Mouse (Mus musculus): ENCODE data around the gene Zfp954. TPM values are rescaled to one million over a fixed set of nuclear protein-coding genes. Genes with fewer than 3 reads are reported as not detected.
A peak's percentile ranks its signal among the peaks of the same experiment; 100 is the strongest.
"Not testable (repeated sequence)": the region's sequence is repeated elsewhere in the genome, so short reads cannot be mapped to it uniquely, and the experiment has no call there.

Zfp954 gene
- 7.3 and 8.5 TPM in 2 replicates for polyA plus RNA-seq (2012; rRNA removed)

GRCm38 (mm10) chr7:7120921-7121601 is at the start of gene Zfp954:
TSS of gene Zfp954 (minus strand) at chr7:7121488.
- DNase-seq (ENCODE audit: low read depth): peak; percentile 73

GRCm38 (mm10) chr7:7145991-7146608 is 24.8 kb upstream of the Zfp954 start:
- DNase-seq (ENCODE audit: low read depth): no peak

- no peak for DNase-seq (ENCODE audit: low read depth)
Measured at GRCm38 (mm10) chr7:7144215-7144614, 22.9 kb upstream of the Zfp954 start.

- DNase-seq (ENCODE audit: low read depth): peak; percentile 9
Measured at GRCm38 (mm10) chr7:7136379-7136866, 15.1 kb upstream of the Zfp954 start, which contains the start of gene Zfp773. TSS of gene Zfp773 (minus strand) at chr7:7136755.

GRCm38 (mm10) chr7:7132751-7133150 is 11.5 kb upstream of the Zfp954 start:
- DNase-seq (ENCODE audit: low read depth): no peak

GRCm38 (mm10) chr7:7130491-7131124 is 9.3 kb upstream of the Zfp954 start:
- DNase-seq (ENCODE audit: low read depth): not testable (repeated sequence)

- no peak for DNase-seq (ENCODE audit: low read depth)
Measured at GRCm38 (mm10) chr7:7121602-7121980, 303 bp upstream of the Zfp954 start.

- no peak for DNase-seq (ENCODE audit: low read depth)
Measured at GRCm38 (mm10) chr7:7118441-7118840, 2.8 kb downstream of the Zfp954 start.

- DNase-seq (ENCODE audit: low read depth): no peak
Measured at GRCm38 (mm10) chr7:7108501-7108900, 12.8 kb downstream of the Zfp954 start.

Other genes with a start within 250 kb of the Zfp954 start
- gene Aurkc, start 126.2 kb downstream of the Zfp954 start, polyA plus RNA-seq (2012; rRNA removed): not detected in 2 replicates
- 0.14 and 0.23 TPM in 2 replicates for gene Zfp773, start 15.3 kb upstream of the Zfp954 start, polyA plus RNA-seq (2012; rRNA removed)
- gene Zfp418, start 49.8 kb upstream of the Zfp954 start, polyA plus RNA-seq (2012; rRNA removed): 0.70 and 1.1 TPM in 2 replicates
- gene Zfp772, start 88.5 kb upstream of the Zfp954 start, polyA plus RNA-seq (2012; rRNA removed): 2.2 TPM in 2 replicates
- 0.26 and 0.89 TPM in 2 replicates for gene Vmn2r29, start 125.8 kb upstream of the Zfp954 start, polyA plus RNA-seq (2012; rRNA removed)
- 1.4 TPM in 2 replicates for gene Gm45844, start 156.8 kb upstream of the Zfp954 start, polyA plus RNA-seq (2012; rRNA removed)
- 30.9 and 34.8 TPM in 2 replicates for gene Clcn4, start 179.4 kb upstream of the Zfp954 start, polyA plus RNA-seq (2012; rRNA removed)
- not detected in 2 replicates for gene Vmn2r30, start 216.1 kb upstream of the Zfp954 start, polyA plus RNA-seq (2012; rRNA removed)